Mouse (Mus musculus): ENCODE measurements at regions not wholly inside any gene's neighbourhood (a gene's known extent, or its start where the extent isn't known, plus 50 kb on each side); places are given as distances from the start of the nearest gene placed in this dataset.

- ATAC-seq = no peak
- no peak for DNase-seq (ENCODE audit: low read depth, low spot score)
- ChIA-PET CTCF (interaction anchor here (1.2 to 1.6 kb wide), 3 partner anchors 55 to 84 kb away, joined by 3 read pairs; no protein-coding TSS in a partner anchor), POLR2A (no interaction called here)
- H3K27me3 ChIP-seq = no peaks in the 10 kb centered on the region
- TF ChIP-seq CTCF (IDR thresholded peaks at IDR 0.05) = no peak
- in situ Hi-C loops (cut with MboI; ENCODE audit: low pct_unique_long_range_greater_than_20kb) = loop anchor here (25.0 kb wide), 1 partner anchor 317 kb away; no protein-coding TSS in a partner anchor
These were observed 137.7 kb downstream of the Irs2 start for GRCm38 (mm10) chr8:10870423-10871055.

GRCm38 (mm10) chr8:10869866-10870265, 138.4 kb downstream of the Irs2 start:
- CTCF ChIA-PET = interaction anchor here (1.3 to 1.6 kb wide), 2 partner anchors 73 to 85 kb away, joined by 3 read pairs; no protein-coding TSS in a partner anchor

GRCm38 (mm10) chr8:10866696-10867395, 141.4 kb downstream of the Irs2 start:
- DNase-seq (ENCODE audit: low read depth, low spot score) = no peak
- no peak for ATAC-seq
- CTCF ChIA-PET = no interaction called here

More at GRCm38 (mm10) chr8:10869866-10870265, 138.4 kb downstream of the Irs2 start:
- DNase-seq (ENCODE audit: low read depth, low spot score) = no peak
- in situ Hi-C loops (cut with MboI; ENCODE audit: low pct_unique_long_range_greater_than_20kb) = loop anchor here (5.0 to 25.0 kb wide), 2 partner anchors 243 to 317 kb away; no protein-coding TSS in a partner anchor
- ATAC-seq = no peak
- TF ChIP-seq CTCF (IDR thresholded peaks at IDR 0.05) = no peak
- POLR2A ChIA-PET = no interaction called here
- no peaks in the 10 kb centered on the region for H3K27me3 ChIP-seq

GRCm38 (mm10) chr8:10865941-10866513, 142.2 kb downstream of the Irs2 start:
- ATAC-seq (no peak), DNase-seq (ENCODE audit: low read depth, low spot score) (no peak)
- H3K27me3 ChIP-seq = no peaks in the 10 kb centered on the region
- in situ Hi-C loops (cut with MboI; ENCODE audit: low pct_unique_long_range_greater_than_20kb) = loop anchor here (5.0 to 25.0 kb wide), 2 partner anchors 239 to 321 kb away; no protein-coding TSS in a partner anchor
- CTCF ChIA-PET = interaction anchor here (0.7 to 1.1 kb wide), 3 partner anchors 10 to 293 kb away, joined by 3 to 5 read pairs (median 3); no protein-coding TSS in a partner anchor
- no peak for TF ChIP-seq CTCF (IDR thresholded peaks at IDR 0.05)
- POLR2A ChIA-PET = interaction anchor here (0.6 kb wide), 1 partner anchor 79 kb away, joined by 3 read pairs; no protein-coding TSS in a partner anchor

More at GRCm38 (mm10) chr8:10866696-10867395, 141.4 kb downstream of the Irs2 start:
- no peak for TF ChIP-seq CTCF (IDR thresholded peaks at IDR 0.05)
- POLR2A ChIA-PET = no interaction called here
- no peaks in the 10 kb centered on the region for H3K27me3 ChIP-seq
- in situ Hi-C loops (cut with MboI; ENCODE audit: low pct_unique_long_range_greater_than_20kb) = loop anchor here (5.0 to 25.0 kb wide), 2 partner anchors 240 to 320 kb away; no protein-coding TSS in a partner anchor

GRCm38 (mm10) chr8:10865415-10865821, 142.8 kb downstream of the Irs2 start:
- ChIA-PET POLR2A (interaction anchor here (0.6 kb wide), 1 partner anchor 79 kb away, joined by 3 read pairs; no protein-coding TSS in a partner anchor), CTCF (interaction anchor here (0.7 to 1.1 kb wide), 3 partner anchors 10 to 292 kb away, joined by 3 to 5 read pairs (median 3); no protein-coding TSS in a partner anchor)
- no peak for TF ChIP-seq CTCF (IDR thresholded peaks at IDR 0.05)
- ATAC-seq (peak; percentile 86), DNase-seq (ENCODE audit: low read depth, low spot score) (peak; percentile 94)
- in situ Hi-C loops (cut with MboI; ENCODE audit: low pct_unique_long_range_greater_than_20kb) = loop anchor here (5.0 to 25.0 kb wide), 2 partner anchors 238 to 322 kb away; no protein-coding TSS in a partner anchor
- H3K27me3 ChIP-seq = no peaks in the 10 kb centered on the region

GRCm38 (mm10) chr8:10862442-10862841, 145.8 kb downstream of the Irs2 start:
- in situ Hi-C loops (cut with MboI; ENCODE audit: low pct_unique_long_range_greater_than_20kb) = loop anchor here (25.0 kb wide), 1 partner anchor 325 kb away; no protein-coding TSS in a partner anchor

GRCm38 (mm10) chr8:10860810-10861209, 147.4 kb downstream of the Irs2 start:
- in situ Hi-C loops (cut with MboI; ENCODE audit: low pct_unique_long_range_greater_than_20kb) = loop anchor here (25.0 kb wide), 1 partner anchor 326 kb away; no protein-coding TSS in a partner anchor
- ATAC-seq (no peak), DNase-seq (ENCODE audit: low read depth, low spot score) (no peak)
- ChIA-PET CTCF (interaction anchor here (1.5 kb wide), 1 partner anchor 30 kb away, joined by 3 read pairs; no protein-coding TSS in a partner anchor), POLR2A (no interaction called here)
- no peak for TF ChIP-seq CTCF (IDR thresholded peaks at IDR 0.05)
- no peaks in the 10 kb centered on the region for H3K27me3 ChIP-seq

More at GRCm38 (mm10) chr8:10862442-10862841, 145.8 kb downstream of the Irs2 start:
- no peak for TF ChIP-seq CTCF (IDR thresholded peaks at IDR 0.05)
- no peaks in the 10 kb centered on the region for H3K27me3 ChIP-seq
- no peak for ATAC-seq
- CTCF ChIA-PET = interaction anchor here (0.9 to 1.5 kb wide), 3 partner anchors 16 to 229 kb away, joined by 4 read pairs; no protein-coding TSS in a partner anchor
- POLR2A ChIA-PET = interaction anchor here (0.9 to 1.0 kb wide), 2 partner anchors 9 to 17 kb away, joined by 3 read pairs; no protein-coding TSS in a partner anchor
- no peak for DNase-seq (ENCODE audit: low read depth, low spot score)

GRCm38 (mm10) chr8:10857874-10858273, 150.4 kb downstream of the Irs2 start:
- no peak for TF ChIP-seq CTCF (IDR thresholded peaks at IDR 0.05)
- ChIA-PET CTCF (no interaction called here), POLR2A (interaction anchor here (0.8 kb wide), 1 partner anchor 192 kb away, joined by 3 read pairs; no protein-coding TSS in a partner anchor)
- no peaks in the 10 kb centered on the region for H3K27me3 ChIP-seq
- ATAC-seq (no peak), DNase-seq (ENCODE audit: low read depth, low spot score) (no peak)
- in situ Hi-C loops (cut with MboI; ENCODE audit: low pct_unique_long_range_greater_than_20kb) = loop anchor here (25.0 kb wide), 1 partner anchor 329 kb away; no protein-coding TSS in a partner anchor

- DNase-seq (ENCODE audit: low read depth, low spot score) (no peak), ATAC-seq (no peak)
- POLR2A ChIA-PET = no interaction called here
- in situ Hi-C loops (cut with MboI; ENCODE audit: low pct_unique_long_range_greater_than_20kb) = loop anchor here (25.0 kb wide), 1 partner anchor 330 kb away; no protein-coding TSS in a partner anchor
- CTCF ChIA-PET = no interaction called here
- no peak for TF ChIP-seq CTCF (IDR thresholded peaks at IDR 0.05)
- H3K27me3 ChIP-seq = no peaks in the 10 kb centered on the region
These were observed 151.1 kb downstream of the Irs2 start for GRCm38 (mm10) chr8:10856996-10857720.
